Mouse (Mus musculus) small intestine, adult 2 months (tissue): ENCODE measurements around the gene Gtf2e1. TPM values are rescaled to one million over a fixed set of nuclear protein-coding genes. Genes with fewer than 3 reads are reported as not detected.

Source experiments
- H3K27ac ChIP-seq: fragments of 200-500 bp; 2 replicates; pipeline ENCODE4 v1.5.1; 2012; ENCODE audit warnings: low read depth, low read length, control low read depth, inconsistent platforms; ENCODE audit not compliant: insufficient read depth
- H3K27me3 ChIP-seq: fragments of 200-500 bp; 2 replicates; pipeline ENCODE4 v1.6.1; 2012; ENCODE audit warnings: mild to moderate bottlenecking, moderate library complexity, low read length, inconsistent platforms; ENCODE audit not compliant: control insufficient read depth, insufficient read depth
- H3K36me3 ChIP-seq: fragments of 200-500 bp; 2 replicates; pipeline ENCODE4 v1.6.1; 2012; ENCODE audit warnings: mild to moderate bottlenecking, low read length, control low read depth, inconsistent platforms; ENCODE audit not compliant: control insufficient read depth, insufficient read depth
- H3K4me1 ChIP-seq: fragments of 200-500 bp; 2 replicates; pipeline ENCODE4 v1.6.1; 2012; ENCODE audit warnings: low read length, inconsistent platforms, mixed read lengths; ENCODE audit not compliant: control insufficient read depth, insufficient read depth, insufficient read length
- H3K4me3 ChIP-seq: fragments of 200-500 bp; 2 replicates; pipeline ENCODE4 v1.5.1; 2012; ENCODE audit warnings: low read depth, mild to moderate bottlenecking, control low read depth, inconsistent platforms, low read length, moderate library complexity
- CTCF ChIP-seq: fragments of 200-500 bp; IDR thresholded peaks from 2 replicates; pipeline ENCODE4 v1.5.1; 2012; ENCODE audit warnings: low read depth, mild to moderate bottlenecking, control low read depth, inconsistent platforms, low read length, moderate library complexity, mixed read lengths; ENCODE audit not compliant: insufficient replicate concordance, insufficient read length; ENCODE audit errors: extremely low read depth
- POLR2A ChIP-seq: fragments of 200-500 bp; IDR thresholded peaks from 2 replicates; pipeline ENCODE4 v1.6.1; 2012; ENCODE audit warnings: low read depth, mild to moderate bottlenecking, control low read depth, inconsistent platforms, low read length, moderate library complexity
- WGBS: fragments of 180-500 bp; shearing (Covaris S2); methylation state at CpG from one replicate; pipeline ENCODE4 v1.1.7; 2018; 5-methylcytosine and 5-hydroxymethylcytosine counted together
- polyA plus RNA-seq: library from polyadenylated mRNA; depleted of rRNA; stranded (reverse); fragments of >200 nt; gene quantifications from 2 replicates; pipeline ENCODE4 v1.2.3, GENCODE M21; 2012

Gene Gtf2e1
- polyA plus RNA-seq, 1 experiment, result 1.6 TPM

GRCm38 (mm10) chr16:37567113-37568050 lies 27.8 kb upstream of the Gtf2e1 start:
- Histone ChIP-seq H3K27me3 (no peaks in the 10 kb centered on the region), H3K27ac (no peak overlapping the region), H3K36me3 (peaks cover 23% of the 10 kb centered on the region), H3K4me3 (no peak overlapping the region), H3K4me1 (no peaks in the 10 kb centered on the region)
- TF ChIP-seq POLR2A (no peak), CTCF (no peak)
- WGBS, result 87% methylated on average over 12 of the region's 12 CpGs

GRCm38 (mm10) chr16:37566107-37566506 lies 26.5 kb upstream of the Gtf2e1 start:
- TF ChIP-seq POLR2A, result no peak
- no peak for TF ChIP-seq CTCF
- Histone ChIP-seq H3K27ac (no peak overlapping the region), H3K36me3 (peaks cover 18% of the 10 kb centered on the region), H3K4me3 (no peak overlapping the region), H3K27me3 (no peaks in the 10 kb centered on the region), H3K4me1 (no peaks in the 10 kb centered on the region)
- WGBS, result 78% methylated on average over 6 of the region's 6 CpGs

GRCm38 (mm10) chr16:37565117-37565516 lies 25.5 kb upstream of the Gtf2e1 start:
- Histone ChIP-seq H3K36me3 (peaks cover 16% of the 10 kb centered on the region; the same call in 1 of the 2 replicates), H3K27ac (no peak overlapping the region), H3K27me3 (no peaks in the 10 kb centered on the region), H3K4me1 (no peaks in the 10 kb centered on the region), H3K4me3 (no peak overlapping the region)
- WGBS, result 61% methylated on average over 1 of the region's 1 CpGs
- TF ChIP-seq CTCF (no peak), POLR2A (no peak)

- no peak overlapping the region for H3K27ac ChIP-seq
- H3K4me3 ChIP-seq, result no peak overlapping the region
- peaks cover 22% of the 10 kb centered on the region for H3K36me3 ChIP-seq
- WGBS, result 94% methylated on average over 5 of the region's 5 CpGs
- no peak for TF ChIP-seq CTCF
- TF ChIP-seq POLR2A, result no peak
- H3K4me1 ChIP-seq, result no peaks in the 10 kb centered on the region
- H3K27me3 ChIP-seq, result no peaks in the 10 kb centered on the region
Measured at GRCm38 (mm10) chr16:37562961-37563360, 23.4 kb upstream of the Gtf2e1 start.

GRCm38 (mm10) chr16:37562414-37562813 lies 22.8 kb upstream of the Gtf2e1 start:
- Histone ChIP-seq H3K27ac (no peak overlapping the region), H3K4me1 (no peaks in the 10 kb centered on the region), H3K27me3 (no peaks in the 10 kb centered on the region), H3K4me3 (no peak overlapping the region), H3K36me3 (peaks cover 26% of the 10 kb centered on the region)
- TF ChIP-seq POLR2A, result no peak
- TF ChIP-seq CTCF, result no peak
- WGBS, result 88% methylated on average over 6 of the region's 6 CpGs

GRCm38 (mm10) chr16:37552824-37553223 lies 13.2 kb upstream of the Gtf2e1 start:
- 93% methylated on average over 3 of the region's 3 CpGs for WGBS
- TF ChIP-seq CTCF (no peak), POLR2A (no peak)
- H3K27me3 ChIP-seq, result no peaks in the 10 kb centered on the region

GRCm38 (mm10) chr16:37550981-37551380 lies 11.4 kb upstream of the Gtf2e1 start:
- no peaks in the 10 kb centered on the region for H3K4me1 ChIP-seq
- no peak overlapping the region for H3K27ac ChIP-seq
- H3K36me3 ChIP-seq, result peaks cover 3% of the 10 kb centered on the region; the same call in 1 of the 2 replicates
- 87% methylated on average over 2 of the region's 2 CpGs for WGBS
- no peak for TF ChIP-seq CTCF
- TF ChIP-seq POLR2A, result no peak
- no peak overlapping the region for H3K4me3 ChIP-seq
- no peaks in the 10 kb centered on the region for H3K27me3 ChIP-seq

More at GRCm38 (mm10) chr16:37552824-37553223, 13.2 kb upstream of the Gtf2e1 start:
- Histone ChIP-seq H3K36me3 (peaks cover 14% of the 10 kb centered on the region), H3K4me3 (no peak overlapping the region), H3K4me1 (no peaks in the 10 kb centered on the region), H3K27ac (no peak overlapping the region)
